Mouse (Mus musculus) c-Kit-positive CD71-negative TER-119-negative erythroid progenitor cells, embryonic 14.5 days (primary cell): ENCODE results near the gene Ftsj3.
A peak's percentile ranks its signal among the peaks of the same experiment; 100 is the strongest.
"Not testable (repeated sequence)": the region's sequence is repeated elsewhere in the genome, so short reads cannot be mapped to it uniquely, and the experiment has no call there.

Experiments
- DNase-seq: peaks from one replicate; pipeline ENCODE4 v3.0.0-alpha.2; 2013; ENCODE audit warnings: low read depth

The Ftsj3 gene

DNA sequence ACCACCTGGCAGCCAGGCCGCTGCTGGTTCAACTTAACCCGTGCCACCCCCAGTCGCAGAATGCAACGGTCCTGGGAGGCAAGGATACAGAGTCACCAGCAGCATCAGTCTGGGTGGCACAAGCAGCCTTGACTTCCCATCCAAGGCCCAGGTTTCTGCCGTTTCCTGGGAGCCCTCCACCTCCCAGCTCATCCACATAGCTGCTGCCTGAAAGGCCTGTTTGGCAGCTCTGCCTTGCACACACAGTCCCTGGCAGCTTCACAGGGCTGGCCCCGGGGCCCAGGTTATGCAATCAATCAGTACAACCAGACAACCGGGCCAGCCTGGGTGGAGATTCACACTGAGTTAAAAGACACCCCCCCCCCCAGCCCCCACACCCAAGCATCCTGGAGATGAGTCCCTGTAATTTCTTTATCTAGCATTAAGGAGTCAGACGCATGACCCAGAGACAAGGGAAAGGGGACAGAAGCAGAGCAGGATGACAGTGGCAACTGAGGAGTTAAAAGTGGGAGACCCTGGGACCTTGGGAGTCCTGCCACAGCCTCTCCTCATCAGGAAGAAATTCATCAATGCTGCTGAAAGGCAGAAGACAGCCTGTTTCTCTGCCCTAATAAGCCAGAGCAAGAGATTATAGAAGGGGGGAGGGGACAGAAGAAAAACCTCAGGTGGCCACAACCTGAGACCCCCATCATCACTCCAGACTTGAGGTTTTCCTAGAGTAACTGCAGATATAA, 12.6 kb upstream of the Ftsj3 start:
- DNase-seq = no peak

DNA sequence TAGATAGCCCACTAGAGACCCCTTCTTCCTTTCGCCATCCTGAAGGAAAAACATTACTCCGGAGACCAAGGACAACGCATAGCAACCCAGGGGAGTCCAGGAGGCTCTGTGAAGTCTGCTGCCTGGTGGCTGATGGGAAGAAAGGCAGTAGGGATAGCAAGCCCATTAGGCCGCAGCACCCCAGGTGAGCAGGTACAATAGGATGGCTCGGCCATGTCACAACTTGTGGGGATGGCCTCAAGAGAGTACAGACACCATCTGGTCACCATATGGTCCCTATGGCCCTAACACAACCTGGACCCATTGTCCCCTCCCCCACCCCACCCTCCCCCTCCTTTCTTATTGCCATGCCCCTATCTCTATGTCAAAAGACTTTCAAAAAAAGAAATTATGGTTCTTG, 12.0 kb upstream of the Ftsj3 start:
- DNase-seq = no peak

- no peak for DNase-seq
Measured at GRCm38 (mm10) chr11:106267311-106267852, 11.5 kb upstream of the Ftsj3 start.

- DNase-seq = no peak
Measured at GRCm38 (mm10) chr11:106266431-106266830, 10.6 kb upstream of the Ftsj3 start.

GRCm38 (mm10) chr11:106265570-106265969, 9.7 kb upstream of the Ftsj3 start:
- no peak for DNase-seq

GRCm38 (mm10) chr11:106264988-106265387, 9.1 kb upstream of the Ftsj3 start:
- DNase-seq = no peak

DNA sequence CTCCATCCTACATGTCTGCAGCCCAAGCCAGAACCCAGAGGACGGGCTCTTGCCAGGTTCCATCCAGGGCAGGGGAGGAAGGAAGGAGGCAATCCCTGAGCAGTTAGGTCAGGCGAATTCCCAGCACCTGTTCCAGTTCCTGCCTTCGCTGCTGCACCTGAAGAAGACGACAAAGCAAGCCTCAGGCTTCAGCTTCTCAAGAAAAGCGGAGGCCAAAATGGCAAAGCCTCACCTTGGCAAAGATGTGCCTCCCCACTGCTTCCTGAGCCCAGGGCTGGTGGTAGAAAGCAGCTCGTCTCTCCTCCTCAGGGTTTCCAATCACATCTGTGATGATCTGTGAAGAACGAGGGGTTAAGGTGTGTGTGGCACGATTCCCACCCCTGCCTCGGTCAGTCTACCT, 8.1 kb upstream of the Ftsj3 start:
- no peak for DNase-seq

DNA sequence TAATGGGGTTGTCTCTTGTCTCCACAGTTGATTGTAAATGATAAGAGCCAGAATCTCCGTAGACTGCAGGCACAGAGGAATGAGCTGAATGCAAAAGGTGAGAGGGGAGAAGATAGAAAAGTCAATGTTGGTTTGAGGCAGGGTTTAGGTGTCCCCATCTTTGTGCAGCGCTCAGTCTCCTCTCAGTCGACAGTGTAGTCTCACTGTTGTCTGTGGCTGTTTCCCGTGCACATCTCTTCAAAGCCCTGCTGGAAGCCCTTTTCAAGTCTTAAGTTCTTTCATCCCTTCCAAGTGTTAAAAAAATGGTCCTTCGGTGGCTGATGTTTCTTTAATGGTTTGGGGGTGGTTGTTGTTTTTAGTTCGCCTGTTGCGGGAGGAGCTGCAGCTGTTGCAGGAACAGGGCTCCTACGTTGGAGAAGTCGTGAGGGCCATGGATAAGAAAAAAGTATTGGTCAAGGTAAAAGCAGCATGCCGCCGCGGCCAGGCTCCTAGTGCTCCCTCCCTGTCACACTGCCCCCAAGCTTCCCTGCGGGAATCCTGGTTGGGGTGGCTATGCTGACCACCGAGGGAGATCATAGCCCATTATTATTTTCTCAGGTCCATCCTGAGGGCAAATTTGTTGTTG, 5.1 kb upstream of the Ftsj3 start:
- DNase-seq = no peak

DNA sequence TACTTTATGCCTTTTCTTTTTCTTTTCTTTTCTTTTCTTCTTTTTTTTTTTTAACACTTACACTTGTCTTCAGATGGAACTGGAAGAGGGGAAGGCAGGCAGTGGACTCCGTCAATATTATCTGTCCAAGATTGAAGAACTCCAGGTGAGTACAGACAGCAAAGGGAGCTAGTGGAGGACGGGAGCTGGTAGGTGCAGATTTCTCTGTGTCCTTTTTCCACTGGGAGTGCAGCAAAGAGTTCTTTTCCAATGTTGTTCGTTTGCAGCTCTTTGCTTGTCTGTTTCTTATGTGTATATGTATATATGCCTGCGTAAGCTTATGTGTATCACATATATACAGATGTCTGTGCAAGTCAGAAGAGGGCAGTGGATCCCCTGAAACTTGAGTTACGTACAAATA, 896 bp upstream of the Ftsj3 start:
- no peak for DNase-seq

DNA sequence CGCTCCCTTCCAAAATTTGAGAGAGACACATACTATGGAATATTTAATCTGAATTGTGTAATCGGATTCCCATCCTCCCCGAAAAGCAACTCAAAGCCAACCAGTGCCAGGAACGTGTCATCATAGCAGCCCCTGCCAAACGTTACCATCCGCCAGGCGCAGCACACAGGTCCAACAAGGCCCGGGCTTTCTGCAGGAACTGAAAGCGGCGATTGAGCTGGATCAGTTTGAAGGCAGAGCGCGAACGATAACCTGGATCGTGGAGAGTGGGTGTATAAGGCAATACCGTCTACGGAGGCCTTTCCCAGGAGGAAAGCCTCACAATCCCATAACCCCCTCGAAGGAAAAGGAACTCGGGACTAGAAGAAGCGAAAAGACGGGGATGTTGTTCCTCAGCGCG, 705 bp downstream of the Ftsj3 start:
- DNase-seq = peak; percentile 12

- no peak for DNase-seq
Measured at GRCm38 (mm10) chr11:106254767-106255166, 1.1 kb downstream of the Ftsj3 start.

- no peak for DNase-seq
Measured at GRCm38 (mm10) chr11:106249326-106249725, 6.6 kb downstream of the Ftsj3 start.

DNA sequence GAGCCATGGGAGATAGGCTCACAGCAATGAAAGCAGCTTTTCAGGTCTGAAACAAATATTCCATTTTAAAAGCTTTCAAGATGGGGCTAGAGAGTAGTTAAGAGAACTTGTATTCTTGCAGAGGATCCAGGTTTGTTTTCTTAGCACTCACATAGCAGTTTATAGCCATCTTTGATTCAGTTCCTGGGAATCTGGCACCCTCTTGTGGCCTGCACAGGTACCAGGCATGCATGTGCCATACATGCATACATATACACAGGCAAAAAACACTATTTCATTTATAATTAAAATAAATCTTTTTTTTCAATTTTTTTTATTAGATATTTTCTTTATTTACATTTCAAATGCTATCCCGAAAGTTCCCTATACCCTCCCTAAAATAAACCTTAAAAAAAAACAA, 9.0 kb downstream of the Ftsj3 start:
- DNase-seq = no peak

DNA sequence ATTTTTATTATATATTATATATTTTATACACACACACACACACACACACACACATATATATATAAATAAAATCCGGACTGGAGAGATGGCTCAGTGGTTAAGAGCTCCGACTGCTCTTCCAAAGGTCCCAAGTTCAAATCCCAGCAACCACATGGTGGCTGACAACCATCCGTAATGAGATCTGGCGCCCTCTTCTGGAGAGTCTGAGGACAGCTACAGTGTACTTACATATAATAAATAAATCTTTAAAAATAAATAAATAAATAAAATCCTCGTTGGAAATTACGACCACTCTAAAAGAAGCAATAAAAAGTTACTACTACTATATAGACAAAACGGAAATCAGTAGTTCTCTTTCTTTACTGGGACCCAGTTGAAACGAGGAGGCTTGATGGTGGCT, 21.9 kb downstream of the Ftsj3 start:
- DNase-seq = not testable (repeated sequence)

GRCm38 (mm10) chr11:106220603-106221002, 35.3 kb downstream of the Ftsj3 start:
- no peak for DNase-seq

DNA sequence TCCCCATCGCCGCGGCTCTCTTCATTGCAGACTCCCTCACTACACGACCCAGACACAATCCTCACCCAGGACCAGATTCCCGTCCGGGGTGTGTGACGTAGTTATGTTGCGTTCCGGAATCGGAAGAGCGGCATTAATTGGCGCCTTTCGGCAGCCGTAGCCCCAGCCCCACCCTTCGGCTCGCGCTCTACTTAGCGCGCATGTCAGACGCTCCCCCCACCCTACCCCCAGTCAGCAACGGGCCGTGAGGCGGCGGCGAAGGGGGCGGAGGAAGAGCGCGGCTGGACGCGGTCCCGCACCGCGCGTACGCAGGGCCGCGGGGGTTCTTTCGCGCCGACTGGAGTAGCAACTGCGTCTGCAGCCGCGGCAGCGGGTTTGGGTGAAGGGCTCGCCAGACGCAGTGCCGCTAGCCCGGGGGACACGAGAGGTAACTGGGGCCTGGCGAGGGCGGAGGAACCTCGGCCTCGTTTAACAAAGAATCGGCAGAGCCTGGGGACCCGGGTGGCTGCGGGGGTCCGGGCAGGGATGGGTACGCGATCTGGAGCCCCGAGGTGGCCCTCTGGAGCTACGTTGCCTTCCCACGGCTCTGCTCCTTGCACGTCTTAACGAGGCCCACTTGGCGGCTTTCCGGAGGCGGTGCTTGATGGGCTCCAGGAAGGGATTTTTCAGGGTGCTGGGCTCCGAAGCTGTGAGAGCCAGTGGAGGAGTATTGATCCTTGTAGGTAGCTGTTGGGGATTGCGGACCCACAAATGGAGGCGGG, 39.0 kb downstream of the Ftsj3 start, which contains the start of gene Ddx42:
Gene Ddx42, plus strand, starts transcription at position 197 of the 761 bp plus-strand sequence.
- DNase-seq = peak; percentile 92

- peak; percentile 95 for DNase-seq
Measured at GRCm38 (mm10) chr11:106215927-106216729, 39.8 kb downstream of the Ftsj3 start, which contains the start of gene Ccdc47. Gene Ccdc47, minus strand, starts transcription at chr11:106216344.

DNA sequence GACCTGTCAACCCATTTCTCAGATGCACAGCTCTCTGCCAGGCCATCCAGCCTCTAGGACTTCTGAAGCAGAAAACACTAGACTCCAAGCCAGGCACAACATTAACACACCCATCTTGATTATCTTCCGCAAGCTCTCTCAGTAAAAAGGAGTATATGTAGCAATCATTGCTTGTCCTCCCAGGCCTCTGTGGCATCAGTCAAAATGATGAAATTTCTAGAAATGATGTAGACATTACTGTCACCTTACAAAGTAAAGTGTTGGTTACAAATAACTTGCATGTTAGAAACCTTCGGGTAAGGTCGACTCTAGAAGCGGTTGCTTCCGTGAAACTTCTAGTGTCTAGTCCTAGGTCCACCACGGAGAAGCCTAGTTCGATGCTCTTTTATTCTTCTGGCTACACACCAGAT, 40.4 kb downstream of the Ftsj3 start:
- no peak for DNase-seq

- no peak for DNase-seq
Measured at GRCm38 (mm10) chr11:106214856-106215255, 41.0 kb downstream of the Ftsj3 start.

DNA sequence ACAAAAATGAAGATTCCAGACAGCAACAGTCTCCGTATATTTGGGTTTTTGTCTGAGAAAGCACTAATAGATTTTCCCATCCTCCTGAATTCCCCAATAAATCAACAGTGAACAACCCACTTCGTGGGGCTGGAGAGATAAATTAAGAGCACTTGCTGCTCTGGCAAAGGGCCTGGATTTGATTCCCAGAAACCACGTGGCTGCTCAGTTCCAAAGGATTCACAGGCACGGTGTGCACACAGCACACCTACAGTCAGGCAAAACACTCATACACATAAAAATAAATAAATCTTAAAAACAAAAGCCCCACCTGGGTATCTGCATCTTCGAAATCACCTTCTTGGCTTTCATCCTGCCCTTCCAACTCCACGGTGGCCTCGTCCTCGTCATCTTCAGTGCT, 43.1 kb downstream of the Ftsj3 start:
- no peak for DNase-seq

- DNase-seq = no peak
Measured at GRCm38 (mm10) chr11:106202123-106202465, 53.8 kb downstream of the Ftsj3 start, which contains the start of gene Strada. Gene Strada, minus strand, starts transcription at chr11:106202168.
